Mouse (Mus musculus) MEL (cell line): Measurements from ENCODE around the gene Xntrpc. TPM values are rescaled to one million over a fixed set of nuclear protein-coding genes. Genes with fewer than 3 reads are reported as not detected.

Source experiments
- DNase-seq: peaks from one replicate; pipeline ENCODE4 v3.0.0; 2011; ENCODE audit warnings: low read depth, low spot score
- H3K27ac ChIP-seq: 2 replicates; pipeline ENCODE4 v1.5.1; 2012; ENCODE audit warnings: low read depth, mild to moderate bottlenecking, control low read depth, low read length, moderate library complexity; ENCODE audit not compliant: control insufficient read depth
- H3K27me3 ChIP-seq, 2 experiments: fragments of 150-350 bp in 1 of 2; sonication (generic) in 1 of 2; 2 replicates each; pipeline ENCODE4 v1.6.1; 2012; ENCODE audit warnings: low read length in 2 of 2, mild to moderate bottlenecking in 2 of 2, improper control_type of control experiment in 1 of 2, moderate library complexity in 1 of 2; ENCODE audit not compliant: insufficient read depth in 2 of 2, control insufficient read depth in 1 of 2
- H3K36me3 ChIP-seq, 2 experiments: 2 replicates each; pipeline ENCODE4 v1.6.1; 2012 to 2014; ENCODE audit warnings: low read length in 2 of 2, improper control_type of control experiment in 1 of 2, inconsistent platforms in 1 of 2, mild to moderate bottlenecking in 1 of 2; ENCODE audit not compliant: insufficient read depth in 2 of 2, control insufficient read depth in 1 of 2
- H3K4me1 ChIP-seq, 2 experiments: fragments of 150-350 bp in 1 of 2; sonication (generic) in 1 of 2; 2 replicates each; pipeline ENCODE4 v1.6.1; 2012; ENCODE audit warnings: low read length in 2 of 2, improper control_type of control experiment in 1 of 2, mild to moderate bottlenecking in 1 of 2; ENCODE audit not compliant: insufficient read depth in 2 of 2, control insufficient read depth in 1 of 2
- H3K4me3 ChIP-seq, 2 experiments: fragments of 150-350 bp in 1 of 2; sonication (generic) in 1 of 2; 2 replicates each; pipeline ENCODE4 v1.5.1; 2012; ENCODE audit warnings: low read depth in 2 of 2, low read length in 2 of 2, mild to moderate bottlenecking in 2 of 2, moderate library complexity in 2 of 2, control low read depth in 1 of 2, improper control_type of control experiment in 1 of 2; ENCODE audit not compliant: control insufficient read depth in 1 of 2, insufficient read depth in 1 of 2
- H3K79me2 ChIP-seq: 2 replicates; pipeline ENCODE4 v1.6.1; 2012; ENCODE audit warnings: mild to moderate bottlenecking, low read length, moderate library complexity; ENCODE audit not compliant: control insufficient read depth, poor library complexity, insufficient read depth
- H3K9ac ChIP-seq: 2 replicates; pipeline ENCODE4 v1.6.1; 2012; ENCODE audit warnings: low read depth, mild to moderate bottlenecking, control low read depth, low read length, moderate library complexity; ENCODE audit not compliant: control insufficient read depth, poor library complexity, severe bottlenecking
- H3K9me3 ChIP-seq: fragments of 150-350 bp; sonication (generic); replicated peaks from 2 replicates; pipeline ENCODE4 v1.6.1; 2012; ENCODE audit warnings: mild to moderate bottlenecking, low read length, improper control_type of control experiment, moderate library complexity; ENCODE audit not compliant: insufficient read depth
- CHD1 ChIP-seq: IDR thresholded peaks from 2 replicates; pipeline ENCODE4 v1.6.1; 2012; ENCODE audit warnings: low read depth, mild to moderate bottlenecking, inconsistent platforms, low read length, improper control_type of control experiment
- CHD2 ChIP-seq: IDR thresholded peaks from 2 replicates; pipeline ENCODE4 v1.6.1; 2011; ENCODE audit warnings: low read length, improper control_type of control experiment
- CTCF ChIP-seq, 3 experiments: IDR thresholded peaks in 2 of 3; conservative IDR thresholded peaks in 1 of 3; 2 replicates each; pipeline ENCODE4 v1.5.1; 2011 to 2012; ENCODE audit warnings: low read length in 3 of 3, low read depth in 2 of 3, mild to moderate bottlenecking in 2 of 3, improper control_type of control experiment in 1 of 3, inconsistent platforms in 1 of 3, mixed read lengths in 1 of 3, moderate library complexity in 1 of 3; ENCODE audit not compliant: control insufficient read depth in 1 of 3, insufficient read depth in 1 of 3, poor library complexity in 1 of 3, severe bottlenecking in 1 of 3
- ELF1 ChIP-seq: IDR thresholded peaks from 2 replicates; pipeline ENCODE4 v1.6.1; 2014; ENCODE audit warnings: low read depth, mild to moderate bottlenecking, inconsistent platforms, low read length, improper control_type of control experiment, moderate library complexity
- KAT2A ChIP-seq: conservative IDR thresholded peaks from 2 replicates; pipeline ENCODE4 v1.6.1; 2012; ENCODE audit warnings: low read depth, low read length, improper control_type of control experiment, inconsistent platforms
- MAFK ChIP-seq: IDR thresholded peaks from 2 replicates; pipeline ENCODE4 v1.6.1; 2011; ENCODE audit warnings: low read depth, mild to moderate bottlenecking, low read length, improper control_type of control experiment, borderline replicate concordance
- MAX ChIP-seq: IDR thresholded peaks from 2 replicates; pipeline ENCODE4 v1.6.1; 2011; ENCODE audit warnings: low read length, improper control_type of control experiment
- MYB ChIP-seq: IDR thresholded peaks from 2 replicates; pipeline ENCODE4 v1.6.1; 2011; ENCODE audit warnings: mild to moderate bottlenecking, low read depth, low read length, improper control_type of control experiment
- MYC ChIP-seq: IDR thresholded peaks from 2 replicates; pipeline ENCODE4 v1.6.1; 2011; ENCODE audit warnings: low read depth, mild to moderate bottlenecking, low read length, improper control_type of control experiment, moderate library complexity
- NELFE ChIP-seq: IDR thresholded peaks from 2 replicates; pipeline ENCODE4 v1.6.1; 2011; ENCODE audit warnings: low read depth, low read length, improper control_type of control experiment
- POLR2A ChIP-seq, 2 experiments: IDR thresholded peaks; 2 replicates each; pipeline ENCODE4 v1.6.1; 2011 to 2012; ENCODE audit warnings: low read length in 2 of 2, mild to moderate bottlenecking in 2 of 2, control low read depth in 1 of 2, improper control_type of control experiment in 1 of 2, low read depth in 1 of 2, moderate library complexity in 1 of 2; ENCODE audit not compliant: control insufficient read depth in 1 of 2, insufficient read depth in 1 of 2, poor library complexity in 1 of 2
- POLR2AphosphoS5 ChIP-seq: IDR thresholded peaks from 2 replicates; pipeline ENCODE4 v1.6.1; 2012; ENCODE audit warnings: low read depth, borderline replicate concordance, mild to moderate bottlenecking, inconsistent platforms, low read length, moderate library complexity, mixed read lengths
- RAD21 ChIP-seq: IDR thresholded peaks from 2 replicates; pipeline ENCODE4 v1.6.1; 2011; ENCODE audit warnings: mild to moderate bottlenecking, low read depth, low read length, improper control_type of control experiment
- SMC3 ChIP-seq: IDR thresholded peaks from 2 replicates; pipeline ENCODE4 v1.6.1; 2011; ENCODE audit warnings: low read depth, low read length, improper control_type of control experiment
- TBP ChIP-seq: IDR thresholded peaks from 2 replicates; pipeline ENCODE4 v1.8.0; 2011; ENCODE audit warnings: low read depth, low read length, improper control_type of control experiment
- TCF12 ChIP-seq: IDR thresholded peaks from 2 replicates; pipeline ENCODE4 v1.6.1; 2014; ENCODE audit warnings: low read depth, mild to moderate bottlenecking, inconsistent platforms, low read length, improper control_type of control experiment, moderate library complexity
- ZC3H11A ChIP-seq: IDR thresholded peaks from 2 replicates; pipeline ENCODE4 v1.6.1; 2012; ENCODE audit warnings: low read depth, mild to moderate bottlenecking, inconsistent platforms, low read length, improper control_type of control experiment
- ZKSCAN1 ChIP-seq: IDR thresholded peaks from 2 replicates; pipeline ENCODE4 v1.6.1; 2012; ENCODE audit warnings: low read depth, mild to moderate bottlenecking, inconsistent platforms, low read length, improper control_type of control experiment, moderate library complexity
- ZNF384 ChIP-seq: IDR thresholded peaks from 2 replicates; pipeline ENCODE4 v1.6.1; 2012; ENCODE audit warnings: low read depth, mild to moderate bottlenecking, inconsistent platforms, low read length, improper control_type of control experiment
- polyA plus RNA-seq, 2 experiments: library from polyadenylated mRNA; stranded (reverse) in 1 of 2; unstranded in 1 of 2; fragments of >175 nt in 1 of 2; fragments of >200 nt in 1 of 2; gene quantifications; 2 replicates each; pipeline versions ENCODE4 v1.2.1 to v1.2.4; 2012; ENCODE audit warnings: low replicate concordance in 2 of 2, low read depth in 1 of 2; ENCODE audit not compliant: insufficient read length in 2 of 2, insufficient read depth in 1 of 2, missing spikeins in 1 of 2
- total RNA-seq: library from RNA; depleted of rRNA; stranded (reverse); fragments of 300-350 nt; gene quantifications from 2 replicates; pipeline ENCODE4 v1.2.3, GENCODE M21; 2012

Xntrpc gene
- total and polyA plus RNA-seq, 3 experiments = 0.08 to 0.14 TPM; not detected in 1

DNA sequence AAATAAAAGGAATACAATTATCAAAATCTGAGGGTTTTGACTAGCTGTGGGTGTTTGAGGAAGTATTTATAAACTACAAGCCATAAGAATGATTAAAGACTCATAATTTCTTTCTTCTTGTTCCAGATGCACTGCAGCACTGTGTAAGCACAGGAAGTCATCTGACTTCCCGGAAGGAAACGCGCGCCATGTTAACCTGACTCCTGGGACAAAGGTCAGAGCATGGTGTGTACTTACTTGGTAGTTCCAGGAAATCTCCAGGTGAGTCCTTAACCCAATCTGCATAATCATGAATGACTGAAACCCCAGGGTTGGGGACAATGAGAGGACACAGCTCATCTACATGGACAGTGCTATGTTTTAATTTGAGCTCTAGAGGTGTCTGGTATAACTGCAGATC, 66.9 kb downstream of the Xntrpc start:
- Histone ChIP-seq H3K9ac (no peak overlapping the region), H3K36me3 (peaks cover 0 to 64% of the 10 kb centered on the region in 2 experiments; a peak in 2 of 4 replicates), H3K27ac (no peak overlapping the region), H3K27me3 (no peaks in the 10 kb centered on the region), H3K4me1 (no peaks in the 10 kb centered on the region), H3K79me2 (no peaks in the 10 kb centered on the region), H3K4me3 (no peak overlapping the region), H3K9me3 (no peaks in the 10 kb centered on the region)
- no peak for DNase-seq
- TF ChIP-seq ZNF384 = no peak
- TF ChIP-seq ZKSCAN1 = no peak
- TF ChIP-seq CHD1 = no peak
- no peak for TF ChIP-seq POLR2A (IDR thresholded peaks at IDR 0.05; ENCODE audit: control insufficient read depth in 1 of 2, insufficient read depth in 1 of 2, low read depth in 1 of 2, low read length in 2 of 2, poor library complexity in 1 of 2)
- TF ChIP-seq KAT2A = no peak
- TF ChIP-seq TBP = no peak
- TF ChIP-seq ZC3H11A = no peak

DNA sequence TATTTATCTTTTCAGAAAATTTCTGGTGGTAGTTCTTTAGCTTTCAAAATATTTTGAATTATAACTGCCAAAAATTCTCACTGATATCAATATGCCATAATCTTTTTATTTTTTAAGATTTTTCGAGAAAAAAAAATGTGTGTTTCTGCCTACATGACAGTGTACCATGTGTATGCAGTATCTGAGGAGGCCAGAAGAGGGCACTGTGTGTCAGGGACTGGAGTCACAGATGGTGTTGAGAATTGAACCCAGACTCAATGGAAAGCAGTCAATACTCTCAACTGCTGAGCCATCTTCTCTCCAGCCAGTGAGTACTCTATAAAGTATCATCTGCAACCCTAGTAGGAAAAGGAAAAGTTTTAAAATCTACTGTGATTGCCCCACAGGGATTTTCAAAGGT, 72.0 kb downstream of the Xntrpc start:
- Histone ChIP-seq H3K4me3 (no peak overlapping the region), H3K27ac (no peak overlapping the region), H3K4me1 (no peaks in the 10 kb centered on the region; a peak in 1 of 4 replicates), H3K36me3 (peaks cover 0 to 67% of the 10 kb centered on the region in 2 experiments; a peak in 2 of 4 replicates), H3K79me2 (no peaks in the 10 kb centered on the region), H3K9me3 (no peaks in the 10 kb centered on the region), H3K9ac (no peak overlapping the region), H3K27me3 (no peaks in the 10 kb centered on the region)
- no peak for TF ChIP-seq MAX
- TF ChIP-seq ZC3H11A = peak; percentile 31
- TF ChIP-seq ELF1 = no peak
- TF ChIP-seq CHD2 = no peak
- no peak for TF ChIP-seq NELFE
- peak; percentile 51 for TF ChIP-seq RAD21
- 0 out of 2 replicates have a peak, but pooled peaks have one; percentile 28 for TF ChIP-seq MYC
- TF ChIP-seq SMC3 = peak; percentile 54
- peak; percentile 70 for TF ChIP-seq ZNF384
- TF ChIP-seq POLR2AphosphoS5 = no peak
- no peak for TF ChIP-seq TCF12
- no peak for TF ChIP-seq ZKSCAN1
- peak; percentile 67 to 72 (median 69) for TF ChIP-seq CTCF (IDR thresholded peaks at IDR 0.05 in 2 of 3, conservative IDR thresholded peaks at IDR 0.05 in 1 of 3; ENCODE audit: control insufficient read depth in 1 of 3, insufficient read depth in 1 of 3, low read depth in 2 of 3, low read length in 3 of 3, poor library complexity in 1 of 3, severe bottlenecking in 1 of 3)
- DNase-seq = peak; percentile 74

DNA sequence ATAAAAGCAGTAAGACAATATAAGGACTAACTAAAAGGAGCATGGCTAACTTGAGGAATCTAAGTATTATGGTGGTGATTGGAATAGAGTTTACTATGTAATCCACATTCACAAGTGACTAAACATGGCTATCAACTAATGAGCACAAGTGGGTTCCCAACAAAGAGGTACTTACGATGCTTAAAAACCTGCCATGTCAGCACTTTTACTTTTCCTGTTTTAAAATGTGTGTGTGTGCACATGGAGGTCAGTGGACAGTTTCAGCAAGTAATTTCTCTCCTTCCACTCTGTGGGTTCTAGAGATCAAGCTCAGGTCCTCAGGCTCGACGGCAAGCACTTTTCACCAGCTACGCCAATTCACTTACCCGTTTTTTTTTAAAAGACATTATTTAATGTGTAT, 72.4 kb downstream of the Xntrpc start:
- H3K27ac ChIP-seq = no peak overlapping the region
- no peaks in the 10 kb centered on the region; a peak in 1 of 4 replicates for H3K4me1 ChIP-seq
- H3K4me3 ChIP-seq = no peak overlapping the region
- no peaks in the 10 kb centered on the region for H3K79me2 ChIP-seq
- no peak for DNase-seq
- no peak overlapping the region for H3K9ac ChIP-seq
- no peaks in the 10 kb centered on the region for H3K9me3 ChIP-seq
- TF ChIP-seq MAFK (peak; percentile 93; the same call in 1 of the 2 replicates), MYB (no peak)
- H3K27me3 ChIP-seq = no peaks in the 10 kb centered on the region
- H3K36me3 ChIP-seq = peaks cover 2 to 67% of the 10 kb centered on the region in 2 experiments
